Mouse (Mus musculus) liver, adult 2 months (tissue): ENCODE measurements at regions not wholly inside any gene's neighbourhood (a gene's known extent, or its start where the extent isn't known, plus 50 kb on each side); places are given as distances from the start of the nearest gene placed in this dataset.

Experiments
- DNase-seq: peaks from one replicate; pipeline ENCODE4 v3.0.0-alpha.2; 2011; ENCODE audit warnings: low read depth, low spot score; ENCODE audit errors: extremely low read depth
- H3K27ac ChIP-seq: fragments of 200-500 bp; replicated peaks from 2 replicates; pipeline ENCODE4 v1.5.1; 2012; ENCODE audit warnings: low read depth, mild to moderate bottlenecking, control low read depth, inconsistent platforms, low read length; ENCODE audit not compliant: insufficient read depth
- H3K27me3 ChIP-seq: fragments of 200-500 bp; 2 replicates; pipeline ENCODE4 v1.6.1; 2012; ENCODE audit warnings: mild to moderate bottlenecking, moderate library complexity, low read length, inconsistent platforms; ENCODE audit not compliant: control insufficient read depth, insufficient read depth
- H3K36me3 ChIP-seq: fragments of 200-500 bp; 2 replicates; pipeline ENCODE4 v1.6.1; 2012; ENCODE audit warnings: low read length, inconsistent platforms; ENCODE audit not compliant: control insufficient read depth, insufficient read depth
- H3K4me1 ChIP-seq: fragments of 200-500 bp; 2 replicates; pipeline ENCODE4 v1.6.1; 2011; ENCODE audit warnings: low read length; ENCODE audit not compliant: control insufficient read depth, insufficient read depth
- H3K4me3 ChIP-seq: fragments of 200-500 bp; 2 replicates; pipeline ENCODE4 v1.5.1; 2011; ENCODE audit warnings: low read depth, mild to moderate bottlenecking, control low read depth, low read length, moderate library complexity; ENCODE audit not compliant: insufficient read depth
- H3K79me2 ChIP-seq: fragments of 200-500 bp; 2 replicates; pipeline ENCODE4 v1.6.1; 2012; ENCODE audit warnings: inconsistent platforms, mild to moderate bottlenecking, low read length, moderate library complexity; ENCODE audit not compliant: control insufficient read depth, insufficient read depth
- H3K9ac ChIP-seq: fragments of 200-500 bp; 2 replicates; pipeline ENCODE4 v1.6.1; 2012; ENCODE audit warnings: low read depth, mild to moderate bottlenecking, control low read depth, inconsistent platforms, low read length
- CTCF ChIP-seq: fragments of 200-500 bp; IDR thresholded peaks from 2 replicates; pipeline ENCODE4 v1.5.1; 2011; ENCODE audit warnings: low read depth, low read length, control low read depth
- POLR2A ChIP-seq: fragments of 200-500 bp; IDR thresholded peaks from 2 replicates; pipeline ENCODE4 v1.6.1; 2011; ENCODE audit warnings: low read length, control low read depth; ENCODE audit not compliant: insufficient read depth; ENCODE audit errors: extremely low read depth
- WGBS: fragments of 180-500 bp; shearing (Covaris S2); methylation state at CpG from one replicate; pipeline ENCODE4 v1.1.7; 2018; 5-methylcytosine and 5-hydroxymethylcytosine counted together

GRCm38 (mm10) chr5:18114905-18115689, 152.7 kb downstream of the Gnat3 start:
- Histone ChIP-seq H3K9ac (no peak overlapping the region), H3K27me3 (no peaks in the 10 kb centered on the region), H3K4me3 (no peak overlapping the region), H3K79me2 (no peaks in the 10 kb centered on the region), H3K27ac (no peak overlapping the region), H3K4me1 (no peaks in the 10 kb centered on the region), H3K36me3 (no peaks in the 10 kb centered on the region)
- WGBS = 20% methylated on average over 3 of the region's 3 CpGs
- TF ChIP-seq POLR2A (no peak), CTCF (no peak)
- DNase-seq = no peak

- Histone ChIP-seq H3K79me2 (no peaks in the 10 kb centered on the region), H3K4me3 (no peak overlapping the region), H3K27me3 (no peaks in the 10 kb centered on the region), H3K4me1 (no peaks in the 10 kb centered on the region), H3K27ac (no peak overlapping the region), H3K36me3 (no peaks in the 10 kb centered on the region), H3K9ac (no peak overlapping the region)
- TF ChIP-seq POLR2A = no peak
- TF ChIP-seq CTCF = no peak
- 64% methylated on average over 7 of the region's 7 CpGs for WGBS
- DNase-seq = no peak
These were observed 173.7 kb downstream of the Gnat3 start for GRCm38 (mm10) chr5:18135794-18136678.

GRCm38 (mm10) chr5:18137450-18138061, 175.2 kb downstream of the Gnat3 start:
- Histone ChIP-seq H3K9ac (no peak overlapping the region), H3K27me3 (no peaks in the 10 kb centered on the region), H3K79me2 (no peaks in the 10 kb centered on the region), H3K36me3 (no peaks in the 10 kb centered on the region), H3K4me1 (no peaks in the 10 kb centered on the region), H3K27ac (no peak overlapping the region), H3K4me3 (no peak overlapping the region)
- TF ChIP-seq CTCF = no peak
- TF ChIP-seq POLR2A = no peak
- DNase-seq = no peak
- WGBS = 74% methylated on average over 4 of the region's 4 CpGs

- Histone ChIP-seq H3K27me3 (no peaks in the 10 kb centered on the region), H3K4me1 (no peaks in the 10 kb centered on the region), H3K79me2 (no peaks in the 10 kb centered on the region), H3K4me3 (no peak overlapping the region), H3K9ac (no peak overlapping the region), H3K27ac (no peak overlapping the region), H3K36me3 (no peaks in the 10 kb centered on the region)
- TF ChIP-seq POLR2A = no peak
- TF ChIP-seq CTCF = no peak
- 27% methylated on average over 1 of the region's 1 CpGs for WGBS
- DNase-seq = peak; percentile 35
These were observed 189.9 kb downstream of the Gnat3 start for GRCm38 (mm10) chr5:18152241-18152640.

- H3K27me3 ChIP-seq = no peaks in the 10 kb centered on the region
- no peak overlapping the region for H3K9ac ChIP-seq
- no peak for TF ChIP-seq POLR2A
- DNase-seq = peak; percentile 59
- H3K27ac ChIP-seq = no peak overlapping the region
- H3K79me2 ChIP-seq = no peaks in the 10 kb centered on the region
- WGBS = 100% methylated on average over 1 of the region's 1 CpGs
- no peaks in the 10 kb centered on the region for H3K36me3 ChIP-seq
- H3K4me3 ChIP-seq = no peak overlapping the region
- H3K4me1 ChIP-seq = no peaks in the 10 kb centered on the region
These were observed 191.4 kb downstream of the Gnat3 start for GRCm38 (mm10) chr5:18153703-18154102.
